Mouse (Mus musculus): ENCODE measurements around the gene Mical2. TPM values are rescaled to one million over a fixed set of nuclear protein-coding genes. Genes with fewer than 3 reads are reported as not detected.

Gene Mical2
- total and polyA plus RNA-seq, 3 experiments: not detected

- H3K4me3 ChIP-seq (replicated peaks in 1 of 3; ENCODE audit: low read depth in 2 of 3, low read length in 2 of 3, poor library complexity in 1 of 3): no peak overlapping the region
- dilution Hi-C loops (cut with MboI; ENCODE audit: extremely low pct_ligation_motif_present, extremely low pct_unique_long_range_greater_than_20kb, low sequenced_read_pairs) (no loop called here), in situ Hi-C loops (cut with MboI; ENCODE audit: low pct_ligation_motif_present, low pct_unique_long_range_greater_than_20kb, low sequenced_read_pairs) (no loop called here)
- H3K27ac ChIP-seq (ENCODE audit: insufficient read depth, low read depth): no peak overlapping the region
- TF ChIP-seq NELFE (IDR thresholded peaks at IDR 0.05; ENCODE audit: low read depth, low read length): no peak
- TF ChIP-seq ELF1 (IDR thresholded peaks at IDR 0.05; ENCODE audit: low read depth, low read length): no peak
- TF ChIP-seq RAD21 (IDR thresholded peaks at IDR 0.05; ENCODE audit: low read depth, low read length): no peak
- TF ChIP-seq EP300 (IDR thresholded peaks at IDR 0.05; ENCODE audit: low read length): no peak
- no peak for TF ChIP-seq ZKSCAN1 (IDR thresholded peaks at IDR 0.05; ENCODE audit: borderline replicate concordance, low read depth, low read length)
- no peak for TF ChIP-seq RCOR1 (conservative IDR thresholded peaks at IDR 0.05; ENCODE audit: low read depth, low read length)
- TF ChIP-seq CHD2 (IDR thresholded peaks at IDR 0.05; ENCODE audit: low read length): no peak
- TF ChIP-seq ZNF384 (IDR thresholded peaks at IDR 0.05; ENCODE audit: low read depth, low read length): no peak
- no peak for TF ChIP-seq SMC3 (IDR thresholded peaks at IDR 0.05; ENCODE audit: low read depth, low read length)
- no peak for TF ChIP-seq E2F4 (IDR thresholded peaks at IDR 0.05; ENCODE audit: insufficient replicate concordance, low read depth, low read length)
- no peak for TF ChIP-seq MAFK (IDR thresholded peaks at IDR 0.05; ENCODE audit: insufficient replicate concordance, low read length)
- no peak for TF ChIP-seq ETS1 (conservative IDR thresholded peaks at IDR 0.05; ENCODE audit: low read depth, low read length)
- no peak for TF ChIP-seq KAT2A (IDR thresholded peaks at IDR 0.05; ENCODE audit: insufficient replicate concordance, low read length)
- TF ChIP-seq POLR2AphosphoS2 (IDR thresholded peaks at IDR 0.05; ENCODE audit: low read depth, low read length): no peak
- TF ChIP-seq ZC3H11A (IDR thresholded peaks at IDR 0.05; ENCODE audit: low read depth, low read length): no peak
- no peak for TF ChIP-seq UBTF (IDR thresholded peaks at IDR 0.05; ENCODE audit: low read depth, low read length)
- no peak for TF ChIP-seq CTCF (conservative IDR thresholded peaks at IDR 0.05 in 1 of 2, IDR thresholded peaks at IDR 0.05 in 1 of 2; ENCODE audit: low read depth in 2 of 2, low read length in 2 of 2)
- TF ChIP-seq MAZ (IDR thresholded peaks at IDR 0.05; ENCODE audit: low read depth, low read length): no peak
- no peak for TF ChIP-seq MXI1 (IDR thresholded peaks at IDR 0.05; ENCODE audit: low read depth, low read length)
- TF ChIP-seq SIN3A (IDR thresholded peaks at IDR 0.05; ENCODE audit: low read length): no peak
- no peaks in the 10 kb centered on the region for H3K9me3 ChIP-seq (replicated peaks; ENCODE audit: low read length)
- no peaks in the 10 kb centered on the region for H3K36me3 ChIP-seq (replicated peaks in 1 of 2; ENCODE audit: control insufficient read depth in 1 of 2, insufficient read depth in 1 of 2, low read length in 1 of 2)
- H3K9ac ChIP-seq (ENCODE audit: insufficient read depth, low read depth): no peak overlapping the region
- H3K79me2 ChIP-seq (replicated peaks; ENCODE audit: control insufficient read depth, extremely low read depth, insufficient read depth, poor library complexity, severe bottlenecking): no peaks in the 10 kb centered on the region
- H3K27me3 ChIP-seq (replicated peaks): peaks cover 46% of the 10 kb centered on the region
- DNase-seq (ENCODE audit: extremely low read depth): no peak
- H3K4me1 ChIP-seq (ENCODE audit: control insufficient read depth in 1 of 2, insufficient read depth in 2 of 2): no peaks in the 10 kb centered on the region
- H3K4me2 ChIP-seq (ENCODE audit: insufficient read depth, low read depth, poor library complexity, severe bottlenecking): no peak overlapping the region
Observed at GRCm38 (mm10) chr7:112326852-112327251, 101.2 kb downstream of the Mical2 start.

DNA sequence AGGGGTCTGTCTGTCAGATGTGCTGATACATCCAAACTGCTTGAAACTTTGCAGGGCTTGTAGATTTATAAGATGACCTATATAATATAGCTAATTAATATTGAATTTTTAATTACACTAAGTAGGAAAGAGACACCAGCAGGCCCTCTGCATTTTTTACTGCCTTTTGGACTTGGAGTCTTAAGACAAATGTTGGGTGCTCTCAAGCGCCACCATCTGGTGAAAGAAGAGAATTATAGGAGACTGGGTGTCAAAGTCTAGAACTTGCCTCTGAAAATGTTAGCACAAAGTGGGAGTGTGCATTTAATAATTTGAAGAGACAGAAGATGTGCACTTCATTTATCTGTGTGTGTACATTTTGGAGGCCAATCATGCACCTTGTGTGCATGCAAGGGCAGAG, 103.3 kb downstream of the Mical2 start:
- Histone ChIP-seq H3K4me2 (ENCODE audit: insufficient read depth, low read depth, poor library complexity, severe bottlenecking) (no peak overlapping the region), H3K79me2 (replicated peaks; ENCODE audit: control insufficient read depth, extremely low read depth, insufficient read depth, poor library complexity, severe bottlenecking) (no peaks in the 10 kb centered on the region), H3K9me3 (replicated peaks; ENCODE audit: low read length) (no peaks in the 10 kb centered on the region), H3K4me1 (ENCODE audit: control insufficient read depth in 1 of 2, insufficient read depth in 2 of 2) (no peaks in the 10 kb centered on the region), H3K4me3 (replicated peaks in 1 of 3; ENCODE audit: low read depth in 2 of 3, low read length in 2 of 3, poor library complexity in 1 of 3) (no peak overlapping the region), H3K27me3 (replicated peaks) (peaks cover 45% of the 10 kb centered on the region), H3K36me3 (replicated peaks in 1 of 2; ENCODE audit: control insufficient read depth in 1 of 2, insufficient read depth in 1 of 2, low read length in 1 of 2) (no peaks in the 10 kb centered on the region), H3K9ac (ENCODE audit: insufficient read depth, low read depth) (no peak overlapping the region), H3K27ac (ENCODE audit: insufficient read depth, low read depth) (no peak overlapping the region)
- DNase-seq (ENCODE audit: extremely low read depth): peak; percentile 54
- dilution Hi-C loops (cut with MboI; ENCODE audit: extremely low pct_ligation_motif_present, extremely low pct_unique_long_range_greater_than_20kb, low sequenced_read_pairs) (no loop called here), in situ Hi-C loops (cut with MboI; ENCODE audit: low pct_ligation_motif_present, low pct_unique_long_range_greater_than_20kb, low sequenced_read_pairs) (no loop called here)
- TF ChIP-seq MAFK (IDR thresholded peaks at IDR 0.05; ENCODE audit: insufficient replicate concordance, low read length) (no peak), NELFE (IDR thresholded peaks at IDR 0.05; ENCODE audit: low read depth, low read length) (no peak), HCFC1 (IDR thresholded peaks at IDR 0.05; ENCODE audit: low read depth, low read length) (no peak), BHLHE40 (IDR thresholded peaks at IDR 0.05; ENCODE audit: low read depth, low read length) (no peak), CTCF (conservative IDR thresholded peaks at IDR 0.05 in 1 of 2, IDR thresholded peaks at IDR 0.05 in 1 of 2; ENCODE audit: low read depth in 2 of 2, low read length in 2 of 2) (peak; percentile 49 to 72), POLR2A (IDR thresholded peaks at IDR 0.05; ENCODE audit: low read depth, low read length) (no peak), ZMIZ1 (IDR thresholded peaks at IDR 0.05; ENCODE audit: low read depth, low read length) (no peak), USF2 (conservative IDR thresholded peaks at IDR 0.05; ENCODE audit: low read depth, low read length) (no peak), KAT2A (IDR thresholded peaks at IDR 0.05; ENCODE audit: insufficient replicate concordance, low read length) (no peak), ELF1 (IDR thresholded peaks at IDR 0.05; ENCODE audit: low read depth, low read length) (no peak), CHD2 (IDR thresholded peaks at IDR 0.05; ENCODE audit: low read length) (no peak), SIN3A (IDR thresholded peaks at IDR 0.05; ENCODE audit: low read length) (no peak), UBTF (IDR thresholded peaks at IDR 0.05; ENCODE audit: low read depth, low read length) (no peak), ETS1 (conservative IDR thresholded peaks at IDR 0.05; ENCODE audit: low read depth, low read length) (no peak), SMC3 (IDR thresholded peaks at IDR 0.05; ENCODE audit: low read depth, low read length) (peak; percentile 63), RCOR1 (conservative IDR thresholded peaks at IDR 0.05; ENCODE audit: low read depth, low read length) (no peak), RAD21 (IDR thresholded peaks at IDR 0.05; ENCODE audit: low read depth, low read length) (peak; percentile 37), ZKSCAN1 (IDR thresholded peaks at IDR 0.05; ENCODE audit: borderline replicate concordance, low read depth, low read length) (no peak), EP300 (IDR thresholded peaks at IDR 0.05; ENCODE audit: low read length) (no peak)

Measured in CH12.LX (cell line).